ENCODE assay signal across 9 mouse cellular contexts in genomic region chr8:70268799-70269565, GRCm38 (mm10). TPM values are rescaled to one million over a fixed set of nuclear protein-coding genes. Genes with fewer than 3 reads are reported as not detected.
DNase-seq lines count a peak whose midpoint lies in the region; ATAC-seq and TF ChIP-seq lines count a peak whose summit lies in the region.
"Had no signal": no experiment of that assay in that cellular context is flagged by ENCODE, and none has a peak within 500 bp of the region (broad histone marks: within the 10 kb centered on the region; RNA-seq: fewer than 3 reads in every experiment).

No protein-coding gene starts in this region.

- WGBS in hindbrain, postnatal 0 days, result 52% methylated on average over 11 of the region's 11 CpGs
- 63% methylated on average over 11 of the region's 11 CpGs for WGBS in hindbrain, embryonic 10.5 days
- 62% methylated on average over 11 of the region's 11 CpGs for WGBS in neural tube, embryonic 15.5 days

- H3K9ac ChIP-seq in hindbrain, postnatal 0 days (replicated peaks; ENCODE audit: low read length), result no peak overlapping the region
- H3K9ac ChIP-seq in MEL (ENCODE audit: control insufficient read depth, low read depth, low read length, poor library complexity, severe bottlenecking), result no peak overlapping the region
- H3K9ac ChIP-seq in neural tube, embryonic 15.5 days (replicated peaks), result no peak overlapping the region
- H3K9ac ChIP-seq: midbrain, embryonic 12.5 days had no signal

- intact Hi-C loops in left cerebral cortex, postnatal 4 days (cut with DNase I), result no loop called here

- TF ChIP-seq EP300 in MEL (IDR thresholded peaks at IDR 0.05; ENCODE audit: low read depth in 1 of 2, low read length in 2 of 2), result no peak

- DNase-seq in hindbrain, postnatal 0 days (ENCODE audit: low spot score), result peak; percentile 18
- no peak for DNase-seq in hindbrain, embryonic 10.5 days (ENCODE audit: low spot score)
- peak; percentile 32 for DNase-seq in MEL (ENCODE audit: low read depth, low spot score)
- DNase-seq in embryo, embryonic 11 days, result peak; percentile 39
- peak; percentile 38 for DNase-seq in left cerebral cortex, postnatal 4 days
- DNase-seq in urinary bladder, postnatal 10 days (ENCODE audit: low spot score), result no peak
- DNase-seq in urinary bladder, postnatal 14 days (ENCODE audit: low spot score), result no peak

- H3K27ac ChIP-seq in hindbrain, postnatal 0 days, result peak overlapping the region; percentile 45; the same call in 1 of the 2 replicates
- H3K27ac ChIP-seq in hindbrain, embryonic 10.5 days, result no peak overlapping the region
- H3K27ac ChIP-seq in MEL (ENCODE audit: control insufficient read depth, low read depth, low read length), result no peak overlapping the region
- no peak overlapping the region for H3K27ac ChIP-seq in neural tube, embryonic 15.5 days (replicated peaks)
- H3K27ac ChIP-seq: midbrain, embryonic 12.5 days had no signal

- peak; percentile 18; the same call in 1 of the 2 replicates for ATAC-seq in hindbrain, postnatal 0 days
- peak; percentile 16; the same call in 1 of the 2 replicates for ATAC-seq in neural tube, embryonic 15.5 days (ENCODE audit: low FRiP score)

- no peak overlapping the region for H3K4me3 ChIP-seq in hindbrain, postnatal 0 days (ENCODE audit: low read length)
- H3K4me3 ChIP-seq in hindbrain, embryonic 10.5 days, result no peak overlapping the region
- no peak overlapping the region for H3K4me3 ChIP-seq in MEL (ENCODE audit: control insufficient read depth in 1 of 2, insufficient read depth in 1 of 2, low read depth in 2 of 2, low read length in 2 of 2)
- no peak overlapping the region for H3K4me3 ChIP-seq in neural tube, embryonic 15.5 days (replicated peaks)
- H3K4me3 ChIP-seq: midbrain, embryonic 12.5 days had no signal

- TF ChIP-seq POLR2A in MEL (IDR thresholded peaks at IDR 0.05; ENCODE audit: control insufficient read depth in 1 of 2, insufficient read depth in 1 of 2, low read depth in 1 of 2, low read length in 2 of 2, poor library complexity in 1 of 2), result no peak

- H3K9me3 ChIP-seq in hindbrain, postnatal 0 days (ENCODE audit: low read length), result no peaks in the 10 kb centered on the region
- no peaks in the 10 kb centered on the region for H3K9me3 ChIP-seq in hindbrain, embryonic 10.5 days
- no peaks in the 10 kb centered on the region for H3K9me3 ChIP-seq in MEL (replicated peaks; ENCODE audit: insufficient read depth, low read length)
- no peaks in the 10 kb centered on the region for H3K9me3 ChIP-seq in neural tube, embryonic 15.5 days (replicated peaks)
- H3K9me3 ChIP-seq: midbrain, embryonic 12.5 days had no signal

- TF ChIP-seq RAD21 in MEL (IDR thresholded peaks at IDR 0.05; ENCODE audit: low read depth, low read length), result peak; percentile 9

- no peak overlapping the region for H3K4me2 ChIP-seq in hindbrain, postnatal 0 days (ENCODE audit: low read depth, low read length)
- H3K4me2 ChIP-seq in neural tube, embryonic 15.5 days, result no peak overlapping the region
- H3K4me2 ChIP-seq: midbrain, embryonic 12.5 days had no signal

- H3K36me3 ChIP-seq in hindbrain, postnatal 0 days (ENCODE audit: insufficient read depth, low read length), result peaks cover 11% of the 10 kb centered on the region; the same call in 1 of the 2 replicates
- H3K36me3 ChIP-seq in hindbrain, embryonic 10.5 days, result peaks cover 33% of the 10 kb centered on the region
- H3K36me3 ChIP-seq in MEL (ENCODE audit: control insufficient read depth in 1 of 2, insufficient read depth in 2 of 2, low read length in 2 of 2), result peaks cover 0 to 10% of the 10 kb centered on the region in 2 experiments; a peak in 2 of 4 replicates
- H3K36me3 ChIP-seq in neural tube, embryonic 15.5 days, result peaks cover 25% of the 10 kb centered on the region

- no peaks in the 10 kb centered on the region for H3K79me2 ChIP-seq in MEL (ENCODE audit: control insufficient read depth, insufficient read depth, low read length, poor library complexity)

- peak; percentile 52 for TF ChIP-seq CTCF in hindbrain, postnatal 0 days (IDR thresholded peaks at IDR 0.05; ENCODE audit: low read depth)
- TF ChIP-seq CTCF in MEL (IDR thresholded peaks at IDR 0.05 in 2 of 3, conservative IDR thresholded peaks at IDR 0.05 in 1 of 3; ENCODE audit: control insufficient read depth in 1 of 3, insufficient read depth in 1 of 3, low read depth in 2 of 3, low read length in 3 of 3, poor library complexity in 1 of 3, severe bottlenecking in 1 of 3), result peak; percentile 50 to 72 (median 61)

- H3K4me1 ChIP-seq in hindbrain, postnatal 0 days (ENCODE audit: insufficient read depth, low read length), result no peaks in the 10 kb centered on the region
- peaks cover 26% of the 10 kb centered on the region; the same call in 1 of the 2 replicates for H3K4me1 ChIP-seq in hindbrain, embryonic 10.5 days (replicated peaks)
- H3K4me1 ChIP-seq in MEL (ENCODE audit: control insufficient read depth in 1 of 2, insufficient read depth in 2 of 2, low read length in 2 of 2), result peaks cover 13 to 20% of the 10 kb centered on the region in 2 experiments
- no peaks in the 10 kb centered on the region for H3K4me1 ChIP-seq in neural tube, embryonic 15.5 days
- H3K4me1 ChIP-seq: midbrain, embryonic 12.5 days had no signal

- H3K27me3 ChIP-seq in hindbrain, postnatal 0 days (ENCODE audit: insufficient read depth, low read length), result no peaks in the 10 kb centered on the region
- no peaks in the 10 kb centered on the region for H3K27me3 ChIP-seq in hindbrain, embryonic 10.5 days (ENCODE audit: insufficient read depth, poor library complexity, severe bottlenecking)
- H3K27me3 ChIP-seq in MEL (ENCODE audit: control insufficient read depth in 1 of 2, insufficient read depth in 2 of 2, low read length in 2 of 2), result no peaks in the 10 kb centered on the region
- H3K27me3 ChIP-seq in neural tube, embryonic 15.5 days (replicated peaks), result no peaks in the 10 kb centered on the region
- H3K27me3 ChIP-seq: midbrain, embryonic 12.5 days had no signal

TF ChIP-seq in MEL, 35 proteins besides CTCF, POLR2A, EP300 and RAD21 (continues in another document):
- no peak for TF ChIP-seq ETS1 (IDR thresholded peaks at IDR 0.05; ENCODE audit: low read depth, low read length)
- TF ChIP-seq MAZ (IDR thresholded peaks at IDR 0.05; ENCODE audit: low read depth, low read length), result no peak
- TF ChIP-seq POLR2AphosphoS5 (IDR thresholded peaks at IDR 0.05; ENCODE audit: borderline replicate concordance, low read depth, low read length), result no peak
- 0 out of 2 replicates have a peak, but pooled peaks have one; percentile 15 for TF ChIP-seq SMC3 (IDR thresholded peaks at IDR 0.05; ENCODE audit: low read depth, low read length)

RNA-seq across cellular contexts. Expression of gene Homer3, which starts 13.6 kb away (rescaled TPM):
- 40.3 and 42.3 TPM in 2 replicates for total RNA-seq in hindbrain, postnatal 0 days (2014; rRNA removed)
- 20.4 and 21.2 TPM in 2 replicates for polyA plus RNA-seq in hindbrain, postnatal 0 days (2015; fragmentation: Nextera tagmentation; extraction: Ambion mirVana)
- polyA plus RNA-seq in hindbrain, embryonic 10.5 days (2016; fragmentation: Nextera tagmentation; extraction: Ambion mirVana), result 107 and 108 TPM in 2 replicates
- total RNA-seq in MEL (2012; rRNA removed), result 8.2 and 12.2 TPM in 2 replicates
- polyA plus RNA-seq in MEL (2012; ENCODE audit: insufficient read depth in 1 of 2, insufficient read length in 2 of 2, low read depth in 1 of 2, low replicate concordance in 2 of 2, missing spikeins in 1 of 2), result 10 to 100 TPM in 1 of 2 experiments, not detected in 1; 22.8 TPM
- 10 to 100 TPM; 20.0 to 22.3 TPM for total RNA-seq in left cerebral cortex, postnatal 4 days (2021)
- 22.7 and 30.1 TPM in 2 replicates for polyA plus RNA-seq in neural tube, embryonic 15.5 days (2015; fragmentation: Nextera tagmentation; extraction: Ambion mirVana)

RNA-seq across cellular contexts. Expression of gene Ddx49, which starts 33.3 kb away (rescaled TPM):
- total RNA-seq in hindbrain, postnatal 0 days (2014; rRNA removed), result 36.4 and 53.8 TPM in 2 replicates
- polyA plus RNA-seq in hindbrain, postnatal 0 days (2015; fragmentation: Nextera tagmentation; extraction: Ambion mirVana), result 40.4 and 47.5 TPM in 2 replicates
- polyA plus RNA-seq in hindbrain, embryonic 10.5 days (2016; fragmentation: Nextera tagmentation; extraction: Ambion mirVana), result 54.4 and 54.8 TPM in 2 replicates
- total RNA-seq in MEL (2012; rRNA removed), result 94.1 and 102 TPM in 2 replicates
- polyA plus RNA-seq in MEL (2012; ENCODE audit: insufficient read depth in 1 of 2, insufficient read length in 2 of 2, low read depth in 1 of 2, low replicate concordance in 2 of 2, missing spikeins in 1 of 2), result 100 to 1,000 TPM in 1 of 2 experiments, not detected in 1; 116 TPM
- total RNA-seq in left cerebral cortex, postnatal 4 days (2021), result 10 to 100 TPM; 65.7 to 69.9 TPM
- polyA plus RNA-seq in neural tube, embryonic 15.5 days (2015; fragmentation: Nextera tagmentation; extraction: Ambion mirVana), result 42.2 and 46.7 TPM in 2 replicates

RNA-seq across cellular contexts. Expression of gene Cope, which starts 33.3 kb away (rescaled TPM):
- total RNA-seq in hindbrain, postnatal 0 days (2014; rRNA removed), result 126 and 159 TPM in 2 replicates
- 286 and 291 TPM in 2 replicates for polyA plus RNA-seq in hindbrain, postnatal 0 days (2015; fragmentation: Nextera tagmentation; extraction: Ambion mirVana)
- 324 and 329 TPM in 2 replicates for polyA plus RNA-seq in hindbrain, embryonic 10.5 days (2016; fragmentation: Nextera tagmentation; extraction: Ambion mirVana)
- 132 and 134 TPM in 2 replicates for total RNA-seq in MEL (2012; rRNA removed)
- polyA plus RNA-seq in MEL (2012; ENCODE audit: insufficient read depth in 1 of 2, insufficient read length in 2 of 2, low read depth in 1 of 2, low replicate concordance in 2 of 2, missing spikeins in 1 of 2), result 100 to 1,000 TPM in 1 of 2 experiments, not detected in 1; 232 TPM
- total RNA-seq in left cerebral cortex, postnatal 4 days (2021), result 100 to 1,000 TPM; 110 to 113 TPM
- 299 and 314 TPM in 2 replicates for polyA plus RNA-seq in neural tube, embryonic 15.5 days (2015; fragmentation: Nextera tagmentation; extraction: Ambion mirVana)

RNA-seq across cellular contexts. Expression of gene Armc6, which starts 34.7 kb away (rescaled TPM):
- total RNA-seq in hindbrain, postnatal 0 days (2014; rRNA removed), result 108 TPM in 2 replicates
- polyA plus RNA-seq in hindbrain, postnatal 0 days (2015; fragmentation: Nextera tagmentation; extraction: Ambion mirVana), result 96.4 and 102 TPM in 2 replicates
- polyA plus RNA-seq in hindbrain, embryonic 10.5 days (2016; fragmentation: Nextera tagmentation; extraction: Ambion mirVana), result 39.7 and 40.9 TPM in 2 replicates
- 50.2 and 63.9 TPM in 2 replicates for total RNA-seq in MEL (2012; rRNA removed)
- 10 to 100 TPM in 1 of 2 experiments, not detected in 1; 39.5 TPM for polyA plus RNA-seq in MEL (2012; ENCODE audit: insufficient read depth in 1 of 2, insufficient read length in 2 of 2, low read depth in 1 of 2, low replicate concordance in 2 of 2, missing spikeins in 1 of 2)
- 100 to 1,000 TPM; 111 to 122 TPM for total RNA-seq in left cerebral cortex, postnatal 4 days (2021)
- 106 and 112 TPM in 2 replicates for polyA plus RNA-seq in neural tube, embryonic 15.5 days (2015; fragmentation: Nextera tagmentation; extraction: Ambion mirVana)

RNA-seq across cellular contexts. Expression of gene Sugp2, which starts 35.0 kb away (rescaled TPM):
- total RNA-seq in hindbrain, postnatal 0 days (2014; rRNA removed), result 123 and 128 TPM in 2 replicates
- 56.7 and 61.4 TPM in 2 replicates for polyA plus RNA-seq in hindbrain, postnatal 0 days (2015; fragmentation: Nextera tagmentation; extraction: Ambion mirVana)
- 56.1 and 58.2 TPM in 2 replicates for polyA plus RNA-seq in hindbrain, embryonic 10.5 days (2016; fragmentation: Nextera tagmentation; extraction: Ambion mirVana)
- 23.9 and 25.3 TPM in 2 replicates for total RNA-seq in MEL (2012; rRNA removed)
- 10 to 100 TPM in 1 of 2 experiments, not detected in 1; 27.4 TPM for polyA plus RNA-seq in MEL (2012; ENCODE audit: insufficient read depth in 1 of 2, insufficient read length in 2 of 2, low read depth in 1 of 2, low replicate concordance in 2 of 2, missing spikeins in 1 of 2)
- 100 to 1,000 TPM; 160 to 169 TPM for total RNA-seq in left cerebral cortex, postnatal 4 days (2021)
- polyA plus RNA-seq in neural tube, embryonic 15.5 days (2015; fragmentation: Nextera tagmentation; extraction: Ambion mirVana), result 77.3 and 80.5 TPM in 2 replicates

Comparison
In these comparisons a context has a peak if more than half of its experiments do, and no peak if none do; other contexts are left out.
1. DNase-seq: peak in hindbrain, postnatal 0 days (single experiment), MEL (single experiment), embryo, embryonic 11 days (single experiment) and left cerebral cortex, postnatal 4 days (single experiment); none in hindbrain, embryonic 10.5 days (single experiment), urinary bladder, postnatal 10 days (single experiment) and urinary bladder, postnatal 14 days (single experiment).